Mouse (Mus musculus) right cerebral cortex, postnatal 14 days (tissue): ENCODE measurements around the gene Gm6902.
"Not testable (repeated sequence)": the region's sequence is repeated elsewhere in the genome, so short reads cannot be mapped to it uniquely, and the experiment has no call there.

ENCODE experiments used
- DNase-seq: peaks from one replicate; pipeline ENCODE4 v3.0.0; 2022

Gm6902 gene

GRCm38 (mm10) chr7:23278800-23279199, at the start of gene Gm6902:
Gene Gm6902 (minus strand): TSS chr7:23278900.
- DNase-seq, result not testable (repeated sequence)

DNA sequence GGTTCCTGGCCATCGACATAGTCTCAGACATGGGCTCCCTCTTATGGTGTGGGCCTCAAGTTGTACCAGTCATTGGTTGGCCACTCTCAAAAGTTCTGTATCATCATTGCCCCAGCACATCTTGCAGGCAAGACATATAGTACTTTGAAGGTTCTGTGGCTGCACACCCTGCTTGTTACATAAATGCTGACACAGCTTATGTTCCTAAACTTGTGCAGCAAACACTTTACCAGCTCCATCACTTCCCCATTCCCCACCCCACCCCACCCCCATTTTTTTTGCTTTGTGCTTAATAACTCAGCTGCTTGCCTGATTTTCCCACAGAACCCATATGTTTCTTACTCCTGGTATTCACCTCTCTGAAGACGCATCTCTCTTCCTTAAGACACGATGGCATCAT, 22.2 kb upstream of the Gm6902 start, which contains the start of gene Nlrp4e:
Nlrp4e (plus strand) TSS at position 301 of the 400 bp plus-strand sequence.
- DNase-seq, result not testable (repeated sequence)

GRCm38 (mm10) chr7:23251582-23251981, 27.1 kb downstream of the Gm6902 start, which contains the start of gene Vmn1r166:
Gene Vmn1r166 (minus strand): TSS chr7:23251682.
- not testable (repeated sequence) for DNase-seq
